Mouse (Mus musculus) layer of hippocampus, adult 2 months (tissue): ENCODE results near the gene Brat1. TPM values are rescaled to one million over a fixed set of nuclear protein-coding genes. Genes with fewer than 3 reads are reported as not detected.

Source experiments
- DNase-seq, 2 experiments: peaks; one replicate each; pipeline ENCODE4 v3.0.0; 2022; ENCODE audit warnings: low spot score in 2 of 2
- H3K27ac ChIP-seq: fragments of 200-600 bp; 2 replicates; pipeline ENCODE4 v1.8.1; 2022
- H3K4me3 ChIP-seq: fragments of 200-600 bp; 2 replicates; pipeline ENCODE4 v1.8.1; 2022; ENCODE audit warnings: mild to moderate bottlenecking
- CTCF ChIP-seq: fragments of 200-600 bp; conservative IDR thresholded peaks from 2 replicates; pipeline ENCODE4 v1.8.1; 2022; ENCODE audit warnings: antibody characterized with exemption, mild to moderate bottlenecking, moderate library complexity
- total RNA-seq, 2 experiments: library from RNA; stranded (reverse); gene quantifications; 2 replicates each; pipeline ENCODE4 v1.2.3; 2021

Gene Brat1
- total RNA-seq, 2 experiments from 2014 or later, result 20.2 to 21.1 TPM

DNA sequence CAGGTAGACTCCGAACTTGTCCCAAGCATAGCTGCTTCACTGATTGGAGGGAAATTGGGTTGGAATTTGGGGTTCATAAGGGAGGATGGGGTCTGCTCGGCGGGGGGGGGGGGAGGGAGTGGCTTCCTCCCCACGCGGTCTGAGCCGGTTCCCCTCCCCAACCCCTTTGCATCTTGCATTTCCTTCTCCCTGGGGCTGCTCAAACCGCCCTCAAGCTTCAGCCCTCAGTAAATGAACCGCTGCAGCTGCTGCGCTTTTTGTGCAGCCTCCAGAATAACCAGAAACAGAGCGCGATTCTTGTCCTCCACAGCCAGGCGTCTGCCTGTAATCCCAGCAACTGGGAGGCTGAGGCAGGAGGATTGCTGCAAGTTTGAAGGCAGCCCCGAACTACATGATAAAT lies 31.4 kb downstream of the Brat1 start:
- DNase-seq, result no peak
- Histone ChIP-seq H3K27ac (no peak overlapping the region), H3K4me3 (no peak overlapping the region; the same call in 1 of the 2 replicates)
- TF ChIP-seq CTCF, result no peak

DNA sequence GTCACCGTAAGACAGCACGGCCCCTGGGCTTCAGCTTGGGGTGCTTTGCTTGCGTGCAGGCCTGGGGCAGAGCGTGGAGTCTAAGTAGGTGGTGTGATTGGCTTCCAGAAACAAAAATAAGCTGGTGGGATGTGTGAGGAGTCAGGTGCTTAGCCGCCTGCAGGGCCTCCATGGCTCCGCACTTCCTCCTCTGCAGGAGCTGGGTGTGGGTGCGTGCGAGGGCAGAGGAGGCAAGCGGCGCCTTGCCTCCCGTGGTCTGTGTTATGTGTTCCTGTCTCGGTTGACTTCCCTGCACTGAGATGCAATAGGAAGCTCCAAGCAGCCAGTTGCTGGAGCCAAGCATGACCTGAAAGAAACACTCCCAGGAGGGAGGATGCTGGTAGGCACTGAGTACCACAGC lies 35.0 kb downstream of the Brat1 start:
- Histone ChIP-seq H3K27ac (no peak overlapping the region), H3K4me3 (no peak overlapping the region)
- peak; percentile 47 for TF ChIP-seq CTCF
- DNase-seq, result no peak

GRCm38 (mm10) chr5:140741040-140741439 lies 36.2 kb downstream of the Brat1 start:
- no peak for DNase-seq

GRCm38 (mm10) chr5:140741877-140742276 lies 37.1 kb downstream of the Brat1 start:
- no peak overlapping the region for H3K27ac ChIP-seq
- no peak for DNase-seq
- no peak overlapping the region for H3K4me3 ChIP-seq
- TF ChIP-seq CTCF, result peak; percentile 80

More at GRCm38 (mm10) chr5:140741040-140741439, 36.2 kb downstream of the Brat1 start:
- Histone ChIP-seq H3K4me3 (no peak overlapping the region), H3K27ac (no peak overlapping the region)
- TF ChIP-seq CTCF, result no peak

DNA sequence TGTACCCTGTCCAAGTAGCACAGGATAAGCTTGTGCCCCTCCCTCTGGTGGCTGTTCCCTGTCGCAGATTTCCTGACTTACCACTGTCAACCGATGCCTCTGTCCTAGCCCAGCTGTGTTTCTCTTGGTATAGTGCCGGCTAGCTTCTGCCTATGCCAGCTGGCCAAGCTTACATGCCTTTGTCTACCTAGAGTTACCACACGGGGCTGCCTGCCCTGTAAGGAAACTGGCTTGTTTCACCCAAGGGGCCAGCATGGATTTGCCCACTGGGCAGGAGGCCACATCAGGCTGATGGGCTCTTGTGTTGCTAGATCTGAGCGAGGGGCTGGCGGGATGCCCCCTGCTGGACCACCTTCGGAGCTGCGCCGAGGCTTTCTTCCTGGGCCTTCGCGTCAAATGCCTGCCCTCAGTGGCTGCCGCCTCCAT lies 38.9 kb downstream of the Brat1 start:
- no peak overlapping the region for H3K27ac ChIP-seq
- DNase-seq, result no peak

GRCm38 (mm10) chr5:140748425-140748824 lies 43.6 kb downstream of the Brat1 start:
- H3K27ac ChIP-seq, result no peak overlapping the region
- TF ChIP-seq CTCF, result no peak
- H3K4me3 ChIP-seq, result no peak overlapping the region
- DNase-seq, result no peak

More for the DNA sequence above, 38.9 kb downstream of the Brat1 start:
- peak; percentile 68 for TF ChIP-seq CTCF
- no peak overlapping the region for H3K4me3 ChIP-seq

DNA sequence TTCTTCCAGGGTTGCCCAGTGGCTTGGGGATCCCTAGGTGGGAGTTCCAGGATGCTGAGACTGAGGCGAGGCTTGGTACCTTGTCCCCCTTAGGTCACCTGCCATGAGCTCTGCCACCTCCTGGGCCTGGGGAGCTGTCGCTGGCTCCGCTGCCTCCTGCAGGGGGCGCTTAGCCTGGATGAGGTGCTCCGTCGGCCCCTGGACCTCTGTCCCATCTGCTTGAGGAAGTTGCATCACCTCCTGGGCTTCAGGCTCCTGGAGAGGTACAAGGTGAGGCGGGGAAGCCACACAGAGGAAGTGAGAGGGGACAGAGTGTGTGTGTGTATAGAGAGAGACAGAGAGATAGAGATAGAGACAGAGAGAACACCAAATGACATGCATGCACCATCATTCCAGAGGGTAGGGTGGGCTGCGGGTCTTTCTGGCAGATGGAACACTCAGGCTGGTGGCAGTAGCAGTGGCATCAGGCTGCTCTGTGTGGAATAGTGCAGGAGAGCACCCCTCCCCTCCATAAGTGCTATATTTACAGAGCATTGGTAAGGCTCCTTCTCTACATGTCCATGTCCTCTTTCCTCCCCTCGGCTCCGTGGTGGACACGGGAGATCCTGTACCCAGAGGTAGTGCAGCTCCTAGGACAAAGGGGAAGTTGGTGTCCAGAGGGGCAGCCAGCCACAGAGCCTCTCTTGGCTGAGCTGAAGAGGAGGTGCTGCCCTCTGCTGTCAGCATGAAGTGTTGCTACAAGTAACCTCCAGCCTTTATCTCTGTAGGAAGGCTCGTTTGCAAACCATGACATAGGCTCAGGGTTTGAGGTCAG lies 44.5 kb downstream of the Brat1 start:
- peak; percentile 85 for TF ChIP-seq CTCF
- Histone ChIP-seq H3K27ac (peak overlapping the region; percentile 69; the same call in 1 of the 2 replicates), H3K4me3 (peak overlapping the region; percentile 43)
- DNase-seq, result peak; percentile 62 to 71

- H3K27ac ChIP-seq, result no peak overlapping the region
- no peak overlapping the region for H3K4me3 ChIP-seq
- TF ChIP-seq CTCF, result peak; percentile 80
- peak in 1 of 2 experiments; percentile 55 for DNase-seq
Measured at GRCm38 (mm10) chr5:140750925-140751324, 46.1 kb downstream of the Brat1 start.

DNA sequence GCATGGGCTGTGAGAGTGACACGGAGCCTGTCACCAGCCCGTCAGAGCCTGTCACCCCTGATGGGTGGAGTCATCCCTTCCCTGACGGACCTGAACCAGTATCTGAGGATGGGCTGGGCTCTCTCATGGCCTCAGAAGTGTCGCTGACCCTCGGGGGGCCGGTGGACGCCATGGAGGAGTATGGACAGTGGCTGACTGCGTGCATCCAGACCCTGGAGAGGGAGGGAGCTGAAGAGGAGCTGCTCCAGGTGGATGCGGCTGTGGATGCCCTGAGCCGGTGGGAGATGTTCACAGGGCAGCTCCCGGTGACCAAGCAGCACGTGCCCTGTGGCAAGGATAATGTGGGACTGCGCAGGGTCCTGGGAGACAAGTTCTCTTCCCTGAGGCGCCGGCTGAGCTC lies 47.2 kb downstream of the Brat1 start:
- H3K27ac ChIP-seq, result no peak overlapping the region
- H3K4me3 ChIP-seq, result no peak overlapping the region
- DNase-seq, result no peak
- TF ChIP-seq CTCF, result no peak

GRCm38 (mm10) chr5:140752639-140753038 lies 47.8 kb downstream of the Brat1 start:
- DNase-seq, result no peak
- no peak overlapping the region for H3K27ac ChIP-seq
- TF ChIP-seq CTCF, result peak; percentile 73

GRCm38 (mm10) chr5:140753223-140753622 lies 48.4 kb downstream of the Brat1 start:
- DNase-seq, result no peak
- Histone ChIP-seq H3K4me3 (no peak overlapping the region), H3K27ac (no peak overlapping the region)
- no peak for TF ChIP-seq CTCF

More at GRCm38 (mm10) chr5:140752639-140753038, 47.8 kb downstream of the Brat1 start:
- no peak overlapping the region for H3K4me3 ChIP-seq

GRCm38 (mm10) chr5:140758864-140759263 lies 54.1 kb downstream of the Brat1 start:
- Histone ChIP-seq H3K4me3 (no peak overlapping the region), H3K27ac (peak overlapping the region; percentile 32; the same call in 1 of the 2 replicates)
- TF ChIP-seq CTCF, result no peak
- no peak for DNase-seq

- no peak for TF ChIP-seq CTCF
- Histone ChIP-seq H3K4me3 (no peak overlapping the region), H3K27ac (peak overlapping the region; percentile 69)
- no peak for DNase-seq
Measured at GRCm38 (mm10) chr5:140762540-140762939, 57.7 kb downstream of the Brat1 start.

DNA sequence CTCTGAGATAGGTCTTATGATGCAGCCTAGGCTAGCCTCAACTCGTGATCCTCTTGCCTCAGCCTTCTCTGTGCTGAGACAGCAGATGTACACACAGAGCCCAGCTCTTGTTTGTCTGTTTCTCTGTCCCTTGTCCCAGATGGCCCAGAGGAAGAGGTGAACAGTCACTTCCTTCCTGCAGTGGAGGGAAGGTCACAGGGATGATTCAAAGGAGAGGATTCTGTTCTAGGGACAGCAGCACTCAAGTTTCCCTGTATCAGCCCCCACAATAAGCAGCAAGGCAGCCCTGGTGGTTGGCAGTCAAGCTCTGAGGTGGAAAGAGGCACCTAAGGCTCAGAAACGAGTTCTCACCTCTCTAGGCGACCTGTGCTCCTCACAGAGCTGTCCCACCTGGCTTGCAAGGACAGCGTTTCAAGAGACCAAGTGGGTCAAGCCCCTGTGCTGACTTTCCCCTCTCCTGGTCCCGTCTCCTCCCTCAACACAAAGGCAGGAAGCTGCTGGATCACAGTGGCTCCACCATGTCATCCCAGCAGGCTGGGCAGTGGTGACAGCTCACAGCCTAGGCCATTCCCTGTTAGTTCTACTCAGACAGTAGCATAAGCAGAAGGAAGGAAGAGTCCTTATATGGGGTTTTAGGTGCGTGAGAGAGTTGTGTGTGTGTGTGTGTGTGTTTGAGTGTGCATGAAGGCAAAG lies 60.3 kb downstream of the Brat1 start:
- Histone ChIP-seq H3K27ac (peak overlapping the region; percentile 69), H3K4me3 (no peak overlapping the region)
- no peak for DNase-seq
- TF ChIP-seq CTCF, result no peak
